Mouse (Mus musculus): Measurements from ENCODE around the gene Omt2b. TPM values are rescaled to one million over a fixed set of nuclear protein-coding genes. Genes with fewer than 3 reads are reported as not detected.
A peak's percentile ranks its signal among the peaks of the same experiment; 100 is the strongest.
"Not testable (repeated sequence)": the region's sequence is repeated elsewhere in the genome, so short reads cannot be mapped to it uniquely, and the experiment has no call there.

Gene Omt2b
- polyA plus RNA-seq, 1 experiment = not detected

DNA sequence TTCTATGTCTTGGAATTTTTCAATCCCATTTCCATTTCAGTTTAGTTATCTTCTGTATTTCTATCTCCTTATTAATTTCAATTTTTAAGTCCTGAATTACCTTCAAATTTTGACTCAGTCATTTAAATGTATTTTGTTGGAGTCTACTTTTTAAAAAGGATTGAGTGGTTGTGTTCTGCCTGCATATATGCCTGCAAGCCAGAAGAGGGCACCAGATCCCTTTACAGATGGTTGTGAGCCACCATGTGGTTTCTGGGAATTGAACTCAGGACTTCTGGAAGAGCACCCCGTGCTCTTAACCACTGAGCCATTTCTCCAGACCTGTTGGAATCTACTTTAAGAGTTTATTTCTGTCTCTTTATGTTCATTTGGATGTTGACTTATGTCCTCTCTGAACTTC is 7.9 kb upstream of the Omt2b start:
- TF ChIP-seq CTCF (IDR thresholded peaks at IDR 0.05; ENCODE audit: insufficient read depth, low read length) (no peak), POLR2A (IDR thresholded peaks at IDR 0.05; ENCODE audit: borderline replicate concordance, extremely low read depth, low read depth, low read length) (no peak)
- no peaks in the 10 kb centered on the region for H3K4me1 ChIP-seq (ENCODE audit: control insufficient read depth, insufficient read depth, low read length)
- no peak for DNase-seq
- no peak overlapping the region for H3K4me3 ChIP-seq (replicated peaks; ENCODE audit: extremely low read depth, low read depth, low read length)
- 13% methylated on average over 1 of the region's 1 CpGs for WGBS

DNA sequence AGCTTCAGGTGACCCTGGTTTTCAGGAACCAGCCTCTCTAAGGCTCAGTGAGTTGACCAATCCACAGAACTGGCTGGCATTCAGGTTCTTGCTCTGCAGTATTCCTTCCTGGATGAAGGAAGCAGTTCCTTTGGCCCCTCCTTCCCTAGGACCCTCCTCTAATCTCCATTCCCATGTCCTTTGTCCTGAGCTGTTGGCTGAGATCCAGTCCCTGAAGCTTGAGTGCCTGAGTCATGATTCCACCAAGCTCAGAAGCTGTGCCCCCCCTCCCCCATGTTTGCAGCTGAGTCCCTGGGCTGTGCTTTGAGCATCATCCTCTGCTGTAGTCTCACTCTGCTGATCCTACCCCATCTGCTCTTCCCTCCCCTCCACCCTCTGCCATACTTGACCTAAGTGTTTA is 9.7 kb downstream of the Omt2b start:
- not testable (repeated sequence) for H3K4me3 ChIP-seq (replicated peaks; ENCODE audit: extremely low read depth, low read depth, low read length); H3K4me1 ChIP-seq (ENCODE audit: control insufficient read depth, insufficient read depth, low read length); DNase-seq

DNA sequence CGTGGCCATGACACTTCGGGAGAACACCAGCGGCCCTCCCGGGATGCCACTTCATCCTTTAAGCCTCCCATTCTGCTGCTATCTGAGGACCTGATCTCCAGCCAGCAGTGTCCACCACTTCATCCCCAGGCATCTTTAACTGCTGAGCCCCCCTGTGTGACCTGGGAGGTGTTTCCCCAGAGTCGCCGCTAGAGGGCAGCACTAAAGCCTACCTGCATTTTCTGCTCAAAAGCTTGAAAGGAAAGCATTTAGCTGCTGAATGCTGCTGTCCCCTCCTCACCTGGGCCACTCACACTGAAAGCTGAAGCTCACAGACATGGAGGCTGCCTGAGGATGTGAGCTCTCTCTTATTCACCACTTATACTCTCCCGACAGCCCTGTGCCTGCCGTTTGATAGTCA is 12.9 kb downstream of the Omt2b start:
- peak; percentile 40 for DNase-seq
- 21% methylated on average over 8 of the region's 8 CpGs for WGBS
- not testable (repeated sequence) for H3K4me1 ChIP-seq (ENCODE audit: control insufficient read depth, insufficient read depth, low read length); H3K4me3 ChIP-seq (replicated peaks; ENCODE audit: extremely low read depth, low read depth, low read length)
- peak; percentile 58 for TF ChIP-seq CTCF (IDR thresholded peaks at IDR 0.05; ENCODE audit: insufficient read depth, low read length)

DNA sequence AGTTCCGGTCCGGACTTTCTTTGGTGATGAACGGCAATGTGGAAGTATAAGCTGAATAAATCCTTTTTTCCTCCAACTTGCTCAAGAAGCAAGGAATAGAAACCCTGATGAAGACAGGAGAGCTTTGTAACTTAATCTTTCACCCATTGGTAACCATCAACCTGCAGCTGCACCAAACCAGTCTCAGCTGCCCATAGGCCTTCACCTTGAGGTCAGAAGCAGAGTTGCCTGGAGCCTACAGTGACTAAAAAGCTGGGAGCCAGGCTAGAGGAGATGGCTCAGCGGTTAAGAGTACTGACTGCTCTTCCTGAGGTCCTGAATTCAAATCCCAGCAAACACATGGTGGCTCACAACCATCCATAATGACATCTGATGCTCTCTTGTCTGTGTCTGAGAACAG is 15.1 kb downstream of the Omt2b start:
- not testable (repeated sequence) for H3K4me1 ChIP-seq (ENCODE audit: control insufficient read depth, insufficient read depth, low read length); DNase-seq; H3K4me3 ChIP-seq (replicated peaks; ENCODE audit: extremely low read depth, low read depth, low read length)
- 87% methylated on average over 4 of the region's 4 CpGs for WGBS

DNA sequence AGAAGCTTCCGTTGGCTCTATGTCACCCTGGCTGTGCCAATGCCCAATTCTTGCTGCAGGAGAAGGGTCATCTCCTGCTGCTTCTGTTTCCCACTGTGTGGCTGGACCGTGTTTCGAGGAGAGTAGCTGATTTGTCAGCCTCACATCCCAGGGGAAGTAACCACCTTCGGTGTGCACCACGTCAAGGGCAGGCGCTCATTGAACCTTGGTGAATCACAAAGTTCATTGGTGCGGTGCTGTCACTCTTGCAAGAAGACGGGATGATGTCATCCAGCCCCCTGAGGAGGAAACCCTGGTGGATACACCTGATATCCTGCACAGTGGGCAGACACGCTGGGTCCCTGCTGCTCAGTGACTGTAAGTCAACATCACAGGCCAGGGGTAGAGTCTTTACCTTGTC is 15.7 kb downstream of the Omt2b start:
- 80% methylated on average over 9 of the region's 9 CpGs for WGBS
- not testable (repeated sequence) for DNase-seq; H3K4me3 ChIP-seq (replicated peaks; ENCODE audit: extremely low read depth, low read depth, low read length); H3K4me1 ChIP-seq (ENCODE audit: control insufficient read depth, insufficient read depth, low read length)

DNA sequence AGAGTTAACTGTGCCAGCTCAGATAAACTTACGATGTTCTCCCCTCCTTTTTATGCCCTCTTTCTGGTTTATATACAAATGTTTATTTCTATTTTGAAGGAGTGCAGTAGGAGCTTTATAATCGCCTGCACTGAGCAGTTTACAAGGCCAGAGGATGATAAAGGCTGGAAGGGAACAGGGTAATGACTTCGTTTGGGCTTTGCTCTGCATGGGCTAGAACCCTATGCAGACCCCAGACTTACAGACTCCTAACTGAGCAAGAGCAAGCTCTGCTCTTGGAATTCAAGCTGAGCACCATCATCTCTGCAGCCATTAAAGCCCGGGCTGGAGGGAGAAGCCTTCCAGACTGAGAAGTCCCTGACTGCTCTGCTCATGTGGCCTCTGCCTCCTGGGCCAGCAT is 17.8 kb downstream of the Omt2b start:
- DNase-seq; H3K4me1 ChIP-seq (ENCODE audit: control insufficient read depth, insufficient read depth, low read length); H3K4me3 ChIP-seq (replicated peaks; ENCODE audit: extremely low read depth, low read depth, low read length): not testable (repeated sequence)
- WGBS = 30% methylated on average over 4 of the region's 4 CpGs

DNA sequence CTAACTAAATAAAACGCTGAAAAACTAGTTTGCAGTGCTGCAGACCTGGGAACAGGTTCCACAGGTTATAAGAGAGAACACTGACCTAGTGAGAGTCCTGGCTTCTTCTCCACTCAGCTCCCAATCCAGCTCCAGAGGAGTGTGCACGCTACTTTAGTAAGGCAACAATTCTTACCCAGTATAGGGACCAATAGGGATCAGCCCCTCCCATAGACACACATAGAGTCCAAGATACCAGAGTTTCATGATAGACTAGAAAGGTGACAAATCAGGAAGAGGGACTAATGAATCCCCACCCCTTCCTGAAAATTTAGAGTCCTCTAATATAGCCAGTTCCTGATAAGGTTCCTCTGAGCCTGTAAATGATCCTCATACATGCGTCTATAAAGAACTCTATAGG is 19.6 kb downstream of the Omt2b start:
- TF ChIP-seq POLR2A (IDR thresholded peaks at IDR 0.05; ENCODE audit: borderline replicate concordance, extremely low read depth, low read depth, low read length) (no peak), CTCF (IDR thresholded peaks at IDR 0.05; ENCODE audit: insufficient read depth, low read length) (no peak)
- H3K4me1 ChIP-seq (ENCODE audit: control insufficient read depth, insufficient read depth, low read length) = no peaks in the 10 kb centered on the region
- DNase-seq = no peak
- 50% methylated on average over 3 of the region's 3 CpGs for WGBS
- no peak overlapping the region for H3K4me3 ChIP-seq (replicated peaks; ENCODE audit: extremely low read depth, low read depth, low read length)

DNA sequence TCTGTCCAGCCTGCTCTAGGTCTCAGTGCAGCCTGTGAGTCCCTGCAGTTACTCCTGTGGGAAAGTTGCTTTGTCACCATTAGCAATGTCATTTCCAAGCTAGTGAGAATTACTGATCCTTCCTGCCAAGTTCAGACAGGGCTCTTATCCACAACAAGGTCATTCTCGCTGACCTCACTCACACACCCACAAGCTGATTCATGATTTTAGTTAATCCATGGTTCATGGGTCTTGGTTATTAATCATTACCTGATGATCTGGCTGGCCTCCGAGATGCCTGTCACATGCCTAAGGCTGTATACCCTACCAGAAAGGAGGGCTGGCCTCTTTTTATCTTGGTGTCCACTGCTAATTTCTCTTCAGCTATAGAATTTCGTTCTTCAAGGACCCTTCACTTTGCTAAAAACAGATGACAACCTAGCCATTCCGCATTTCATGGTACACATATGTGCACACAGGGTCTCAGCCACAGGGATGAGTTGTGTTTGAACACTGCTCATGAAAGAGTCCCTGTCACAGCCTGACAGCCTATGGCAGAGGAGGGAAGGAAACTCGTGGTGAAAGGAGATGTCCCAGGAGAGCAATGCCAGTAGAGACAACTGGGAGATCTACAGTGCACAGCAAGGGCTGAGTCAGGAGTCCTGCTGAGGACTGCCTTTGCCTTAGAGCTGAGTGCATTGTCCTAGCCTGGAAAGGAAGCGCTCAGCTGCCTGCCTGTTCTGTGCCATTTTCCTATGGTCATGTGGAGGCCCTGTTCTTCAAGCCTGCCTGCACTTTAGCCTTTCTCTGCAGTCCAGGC is 21.0 kb downstream of the Omt2b start:
- H3K4me1 ChIP-seq (ENCODE audit: control insufficient read depth, insufficient read depth, low read length); H3K4me3 ChIP-seq (replicated peaks; ENCODE audit: extremely low read depth, low read depth, low read length); DNase-seq: not testable (repeated sequence)
- 60% methylated on average over 6 of the region's 6 CpGs for WGBS

DNA sequence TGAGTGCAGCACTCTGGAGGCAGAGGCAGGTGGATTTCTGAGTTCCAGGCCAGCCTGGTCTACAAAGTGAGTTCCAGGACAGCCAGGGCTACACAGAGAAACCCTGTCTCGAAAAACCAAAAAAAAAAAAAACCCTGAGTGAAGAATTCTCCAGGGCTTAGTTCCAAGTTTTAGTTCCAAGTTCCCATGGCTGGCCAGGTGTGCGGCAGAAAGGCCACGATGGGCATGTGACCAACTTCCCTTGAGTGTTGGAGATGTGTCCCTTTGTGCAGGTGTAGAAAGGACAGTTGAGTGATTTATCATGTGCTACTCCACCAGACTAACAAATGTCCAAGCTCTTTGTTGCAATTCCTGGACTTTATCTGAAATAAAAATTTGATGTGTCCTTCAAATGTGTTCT is 21.8 kb downstream of the Omt2b start:
- H3K4me3 ChIP-seq (replicated peaks; ENCODE audit: extremely low read depth, low read depth, low read length); H3K4me1 ChIP-seq (ENCODE audit: control insufficient read depth, insufficient read depth, low read length): not testable (repeated sequence)
- WGBS = 68% methylated on average over 3 of the region's 3 CpGs

DNA sequence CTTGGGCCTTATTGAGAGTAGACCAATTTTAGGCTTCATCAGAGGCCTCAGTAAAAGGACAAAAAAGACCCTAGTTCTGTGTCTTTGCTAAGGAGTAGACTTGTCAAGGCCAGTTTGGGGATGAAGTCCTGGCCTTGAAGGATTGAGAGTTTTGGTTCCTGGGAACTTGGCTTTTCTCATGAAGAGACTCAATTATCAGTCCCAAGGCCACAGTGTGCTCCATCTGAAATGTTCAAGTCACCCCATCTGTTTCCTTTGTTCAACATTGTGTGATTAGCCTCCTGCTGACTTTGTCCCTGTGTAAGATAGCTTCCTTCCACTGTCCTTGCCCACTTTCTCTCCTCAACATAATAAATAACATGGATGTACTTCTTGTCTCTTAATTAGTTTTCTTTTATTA is 22.6 kb downstream of the Omt2b start:
- H3K4me1 ChIP-seq (ENCODE audit: control insufficient read depth, insufficient read depth, low read length); DNase-seq; H3K4me3 ChIP-seq (replicated peaks; ENCODE audit: extremely low read depth, low read depth, low read length): not testable (repeated sequence)

More for the DNA sequence above, 21.8 kb downstream of the Omt2b start:
- DNase-seq = not testable (repeated sequence)

DNA sequence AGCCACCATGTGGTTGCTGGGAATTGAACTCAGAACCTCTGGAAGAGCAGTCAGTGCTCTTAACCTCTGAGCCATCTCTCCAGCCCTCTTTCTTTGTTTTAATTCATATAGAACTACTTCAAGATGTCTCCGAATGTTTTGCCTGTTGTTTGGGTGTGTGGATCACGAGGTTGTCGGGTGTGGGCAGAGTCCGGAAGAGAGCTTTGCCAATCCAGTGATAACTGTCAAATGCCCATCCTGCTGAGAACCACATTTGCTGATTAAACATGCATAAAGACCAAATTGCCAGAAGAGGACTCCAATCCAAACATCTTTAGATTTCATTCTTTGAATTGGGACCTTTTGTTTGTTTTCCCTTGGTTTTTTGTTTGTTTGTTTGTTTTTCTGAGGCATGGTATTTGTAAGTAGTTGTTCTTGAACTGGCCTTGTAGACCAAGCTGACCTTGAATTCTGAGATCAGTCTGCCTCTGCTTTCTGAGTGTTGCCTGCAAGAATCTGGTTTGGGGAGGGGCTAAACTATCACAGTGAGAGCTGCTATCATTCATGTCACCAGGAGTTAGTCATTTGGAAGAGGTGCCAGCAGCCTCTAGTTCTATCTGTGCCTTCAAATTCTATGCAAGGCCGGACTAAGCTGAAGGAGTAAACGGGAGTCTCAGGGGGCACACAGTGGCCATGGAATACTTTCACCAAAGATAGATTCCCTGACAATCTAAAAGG is 24.3 kb downstream of the Omt2b start:
- DNase-seq = no peak
- no peak overlapping the region for H3K4me3 ChIP-seq (replicated peaks; ENCODE audit: extremely low read depth, low read depth, low read length)
- WGBS = 75% methylated on average over 6 of the region's 6 CpGs
- H3K4me1 ChIP-seq (ENCODE audit: control insufficient read depth, insufficient read depth, low read length) = no peaks in the 10 kb centered on the region; the same call in 1 of the 2 replicates
- TF ChIP-seq CTCF (IDR thresholded peaks at IDR 0.05; ENCODE audit: insufficient read depth, low read length) (no peak), POLR2A (IDR thresholded peaks at IDR 0.05; ENCODE audit: borderline replicate concordance, extremely low read depth, low read depth, low read length) (no peak)

All from lung, adult 2 months (tissue).